Mouse (Mus musculus) testis, adult 2 months (tissue): ENCODE data around the gene Eef2k.

Source experiments
- CTCF ChIP-seq: fragments of 200-500 bp; IDR thresholded peaks from 2 replicates; pipeline ENCODE4 v1.5.1; 2012; ENCODE audit warnings: low read depth, mild to moderate bottlenecking, inconsistent platforms, low read length, moderate library complexity; ENCODE audit not compliant: control insufficient read depth, insufficient read depth, insufficient replicate concordance
- POLR2A ChIP-seq: fragments of 200-500 bp; IDR thresholded peaks from 2 replicates; pipeline ENCODE4 v1.6.1; 2012; ENCODE audit warnings: low read depth, mild to moderate bottlenecking, inconsistent platforms, low read length, moderate library complexity; ENCODE audit not compliant: control insufficient read depth

DNA sequence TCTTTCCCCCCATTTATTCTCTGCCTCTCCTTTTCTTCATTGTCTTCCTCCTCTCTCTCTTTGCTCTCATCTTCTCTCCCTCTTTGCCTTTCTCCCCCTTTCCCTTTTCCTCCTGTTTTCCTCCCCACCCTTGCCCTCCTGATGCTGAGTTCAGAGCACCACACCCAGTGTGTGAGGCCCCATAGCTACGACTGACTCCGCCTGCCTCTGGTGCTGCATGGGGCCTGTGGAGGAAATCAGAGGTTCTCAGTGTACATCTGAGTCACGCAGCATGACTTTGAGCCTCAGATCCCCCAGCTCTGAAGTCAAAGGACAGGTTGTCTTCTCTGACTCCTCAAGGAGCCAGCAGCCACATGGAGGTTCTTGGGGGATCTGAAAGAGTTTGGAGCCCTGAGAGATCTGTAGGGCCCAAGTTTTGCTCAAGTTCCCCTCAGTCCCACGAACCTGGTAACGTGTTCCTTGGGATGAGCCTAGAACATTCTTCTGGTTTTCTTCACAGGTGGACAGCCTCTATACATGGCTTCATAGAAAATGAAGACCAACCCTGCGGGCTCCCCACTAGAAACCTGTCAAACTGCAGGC lies 30.7 kb upstream of the Eef2k start, which contains the start of gene Gm5737:
- TF ChIP-seq POLR2A (no peak), CTCF (no peak)
